Mouse (Mus musculus): ENCODE data around the gene Mcoln2.

Gene Mcoln2

DNA sequence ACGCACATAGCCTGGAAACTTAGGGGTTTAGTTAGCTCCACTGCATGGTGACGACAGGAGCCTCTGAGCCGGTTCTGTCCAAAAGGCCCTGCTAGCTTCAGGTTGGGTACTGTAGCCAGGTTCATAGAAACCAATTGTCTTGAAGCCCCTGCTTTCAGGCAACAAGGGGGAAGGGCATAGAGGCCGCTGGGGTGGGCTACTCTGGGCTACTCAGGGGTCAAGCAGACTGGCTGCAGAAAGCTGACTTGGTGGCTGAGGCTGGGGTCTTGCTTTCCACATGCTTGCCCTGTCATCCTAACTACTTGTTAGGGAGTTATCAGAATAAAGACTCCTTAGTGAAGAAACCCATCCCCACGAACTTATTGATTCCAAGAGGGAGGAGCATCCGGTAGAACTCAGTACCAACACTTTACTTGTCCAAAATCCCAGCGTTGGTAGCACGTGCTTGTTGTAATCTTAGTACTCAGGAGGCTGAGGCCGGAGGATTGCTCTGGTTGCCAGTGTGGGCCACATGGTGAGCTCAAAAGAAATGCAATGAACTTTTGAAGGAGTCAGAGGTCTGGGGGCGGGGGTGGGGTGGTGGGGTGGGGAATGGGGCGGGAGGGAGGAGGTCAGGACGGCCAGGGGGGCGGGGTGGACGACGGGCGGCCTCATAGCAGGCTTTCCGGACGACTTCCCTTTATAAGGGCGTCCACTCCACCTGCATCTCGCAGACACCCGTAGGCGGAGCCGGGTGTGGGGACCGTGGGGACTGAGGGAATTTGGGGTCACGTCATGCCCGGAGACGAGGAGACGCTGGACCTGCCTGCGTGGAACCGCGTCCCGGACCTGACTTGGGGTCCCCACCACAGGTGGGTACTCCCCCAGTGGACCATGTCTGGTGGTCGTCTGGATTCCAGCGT lies at the start of gene Mcoln2:
Mcoln2 (plus strand) TSS at position 678 of the 902 bp plus-strand sequence.
- DNase-seq: no peak

DNA sequence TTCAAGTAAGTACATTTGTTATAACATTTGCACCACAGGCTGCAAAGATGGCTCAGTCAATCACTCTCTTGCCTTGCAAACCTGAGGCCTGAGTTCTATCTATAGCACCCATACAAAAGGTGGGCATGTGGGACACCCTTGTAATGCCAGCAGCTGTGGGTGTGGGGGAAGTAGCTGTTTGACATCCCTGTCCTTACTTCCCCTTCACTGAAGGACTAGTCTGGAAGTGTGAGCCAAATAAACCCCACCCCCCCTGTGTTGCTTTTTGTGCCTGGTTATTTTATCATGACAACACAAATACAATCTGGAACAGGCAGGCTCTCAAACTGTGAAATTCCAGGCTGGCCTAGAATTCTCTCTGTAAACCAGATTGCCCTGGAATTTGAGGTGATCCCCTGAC lies 49.7 kb upstream of the Mcoln2 start:
- no peak for DNase-seq

DNA sequence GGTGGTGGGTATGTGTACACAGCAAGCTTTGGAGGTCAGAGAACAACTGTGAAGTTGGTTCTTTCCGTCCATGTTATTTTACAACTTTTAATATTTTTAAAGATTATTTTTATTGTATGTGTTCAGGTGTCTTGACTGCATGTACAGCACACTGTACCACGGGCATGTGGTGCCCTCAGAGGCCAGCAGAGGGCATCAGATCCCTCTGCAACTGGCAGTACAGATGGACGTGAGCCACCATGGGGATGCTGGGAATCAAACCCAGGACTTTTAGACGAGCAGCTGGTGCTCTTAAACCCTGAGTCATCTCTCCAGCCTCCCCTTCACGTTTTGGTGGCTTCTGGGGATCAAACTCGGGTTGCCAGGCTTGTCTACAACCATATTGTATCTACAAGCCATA lies 47.6 kb upstream of the Mcoln2 start:
- no peak for DNase-seq

DNA sequence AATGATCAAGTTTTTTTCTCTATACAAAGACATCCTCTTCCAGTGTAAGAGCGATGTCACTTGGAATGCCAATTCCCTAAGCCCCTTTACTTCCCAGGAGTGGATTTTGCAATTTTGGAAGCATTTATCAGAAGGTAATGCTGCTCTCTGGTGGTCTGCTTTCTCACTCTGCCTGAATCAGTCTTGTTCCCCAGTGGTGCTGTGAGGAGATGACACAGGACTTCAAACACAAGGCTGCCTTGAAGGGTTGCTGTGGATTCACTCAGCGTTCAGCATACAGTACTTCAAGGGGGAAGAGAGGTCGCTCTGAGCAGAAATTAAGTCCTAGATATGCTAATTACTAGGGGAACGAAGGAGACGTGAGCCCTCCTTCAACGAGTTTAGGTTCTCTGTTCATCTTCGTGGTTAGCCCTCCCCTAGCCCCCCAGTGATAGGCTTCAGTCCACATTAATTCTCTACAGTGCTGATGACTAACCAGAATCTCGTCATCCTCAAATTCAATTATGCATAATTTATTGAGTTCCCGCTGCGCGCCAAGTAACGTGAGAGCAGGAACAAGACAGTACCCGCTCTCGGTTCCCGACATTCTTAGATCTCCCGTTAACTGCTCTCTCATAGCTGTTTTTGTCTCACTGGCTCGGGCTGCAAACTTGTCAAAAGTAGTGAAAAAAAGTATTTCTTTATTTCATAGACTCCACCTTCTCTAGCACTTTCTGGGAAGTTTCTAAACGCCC lies 42.4 kb upstream of the Mcoln2 start:
- DNase-seq: no peak

DNA sequence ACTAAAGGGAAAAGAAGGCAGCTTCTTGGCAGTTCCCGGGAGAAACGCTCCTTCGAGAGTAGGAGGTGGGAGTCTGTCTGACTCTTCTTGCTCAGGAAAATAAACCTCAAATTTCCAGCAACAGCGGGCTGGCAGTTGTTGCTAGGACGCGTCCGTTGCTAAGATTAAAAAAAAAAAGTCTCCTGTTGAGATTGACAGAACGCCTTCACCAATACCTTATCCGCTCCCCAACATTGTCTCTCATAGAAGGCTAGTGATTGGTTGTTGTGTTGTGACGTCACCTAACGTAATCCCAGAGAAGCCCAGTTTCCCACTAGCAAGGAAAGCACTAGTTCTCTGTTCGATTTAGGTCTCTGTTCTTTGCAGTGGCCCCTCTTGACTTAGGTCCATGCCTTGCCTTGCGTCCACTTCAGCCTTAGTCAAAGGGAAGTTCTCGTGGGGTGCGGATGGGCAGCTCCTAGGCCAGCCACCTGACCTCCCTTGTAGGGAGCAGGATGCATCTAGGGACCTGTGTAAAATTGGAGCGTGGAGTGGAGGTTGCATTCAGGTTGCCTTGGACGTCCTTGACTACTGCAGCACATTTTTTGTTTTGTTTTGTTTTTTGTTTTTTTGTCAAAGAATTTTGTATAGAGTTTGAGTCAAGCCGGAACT lies 41.6 kb upstream of the Mcoln2 start, which contains the start of gene Wdr63:
Wdr63 (minus strand) TSS at position 210 of the 651 bp plus-strand sequence.
- no peak for DNase-seq

DNA sequence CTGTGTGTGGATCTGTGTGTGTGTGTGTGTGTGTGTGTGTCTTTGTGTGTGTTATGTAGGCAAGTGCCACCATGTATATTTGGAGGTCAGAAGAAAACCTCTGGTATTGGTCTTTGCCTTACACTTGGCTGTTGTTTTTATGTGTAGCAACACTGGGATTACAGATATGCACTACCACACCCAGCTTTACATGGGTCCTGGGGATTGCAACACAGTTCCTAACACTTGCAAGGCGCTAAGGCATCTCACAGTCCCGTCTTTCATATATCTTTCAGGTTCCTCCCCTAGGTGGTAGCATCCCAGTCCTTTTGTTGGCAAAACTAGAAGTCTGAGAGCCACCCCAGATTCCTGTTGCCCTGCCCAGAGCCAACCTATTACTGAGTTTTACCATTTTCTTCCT lies 40.7 kb upstream of the Mcoln2 start:
- no peak for DNase-seq

DNA sequence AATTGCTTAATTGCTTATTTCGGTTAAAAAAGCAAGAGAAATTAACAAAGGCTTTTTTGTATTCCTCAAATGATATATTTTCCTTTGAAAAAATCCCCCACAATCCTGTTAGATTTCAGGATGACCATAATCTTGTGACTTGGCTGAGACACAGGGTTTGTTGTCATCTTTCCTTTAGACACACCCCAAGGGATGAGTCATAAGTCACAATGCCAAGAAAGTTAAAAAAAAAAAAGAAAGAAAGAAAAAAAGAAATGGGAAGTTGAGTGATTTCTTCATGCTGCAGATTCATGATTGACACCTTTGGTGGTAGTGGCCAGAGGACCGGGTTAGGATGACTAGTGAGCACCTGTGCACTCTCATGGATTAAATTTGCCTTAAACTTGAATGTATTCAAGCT lies 39.3 kb upstream of the Mcoln2 start:
- DNase-seq: no peak

DNA sequence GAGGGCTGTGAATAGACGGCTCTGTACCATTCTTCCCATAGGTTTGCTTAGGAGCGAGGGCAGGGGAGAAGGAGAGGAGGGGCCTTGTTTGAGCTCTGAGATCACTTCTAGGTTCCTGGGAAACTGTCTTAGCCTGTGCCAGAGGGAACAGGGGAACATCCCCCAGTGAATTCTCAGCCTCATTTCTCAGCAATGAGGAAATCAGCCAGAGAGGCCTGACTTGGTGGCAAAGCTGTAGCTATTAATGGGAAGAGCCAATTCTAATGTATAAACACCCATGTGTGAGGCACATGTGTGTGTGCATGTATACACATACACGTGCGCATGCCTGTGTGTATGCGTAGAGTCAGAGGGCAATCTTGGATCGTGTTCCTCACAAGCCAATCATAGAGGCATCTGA lies 38.7 kb upstream of the Mcoln2 start:
- DNase-seq: no peak

DNA sequence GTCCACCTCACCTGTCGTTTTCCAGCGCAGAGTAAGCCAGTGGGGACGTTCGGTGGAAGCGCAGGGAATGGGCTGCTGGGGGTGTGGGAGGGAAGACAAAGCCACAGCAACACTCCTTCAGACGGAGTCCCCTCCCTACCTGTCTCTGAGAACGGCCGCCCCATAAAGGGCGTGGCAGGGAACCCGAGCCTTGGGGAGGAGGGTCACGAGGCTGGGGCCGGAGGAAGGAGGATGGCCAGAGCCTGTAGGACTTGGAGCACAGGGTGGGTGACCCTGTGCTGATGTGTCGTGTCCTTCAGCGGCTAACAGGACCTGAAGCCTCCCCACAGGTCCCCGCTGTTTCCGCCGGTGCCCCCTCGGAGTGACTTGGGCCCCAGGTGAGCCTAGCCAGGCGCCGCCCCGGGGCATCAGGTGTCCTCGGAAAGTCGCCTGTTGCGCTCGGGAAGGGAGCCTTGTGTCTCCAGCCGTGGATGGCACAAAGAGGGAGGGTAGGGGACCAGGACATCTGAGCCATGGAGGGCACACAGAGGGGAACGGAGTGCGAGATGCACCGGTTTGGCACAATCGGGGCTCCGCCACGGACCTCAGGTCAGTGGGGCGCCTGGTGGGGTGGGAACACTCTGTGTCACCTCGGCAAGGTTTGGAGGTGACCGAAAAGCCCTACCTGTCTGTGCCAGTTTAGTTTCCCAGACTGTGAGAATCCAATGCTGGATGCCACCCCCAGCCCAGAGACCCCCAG lies 32.2 kb upstream of the Mcoln2 start, which contains the start of gene Mcoln3:
Mcoln3 (plus strand) TSS at position 193 of the 739 bp plus-strand sequence.
- DNase-seq: no peak

DNA sequence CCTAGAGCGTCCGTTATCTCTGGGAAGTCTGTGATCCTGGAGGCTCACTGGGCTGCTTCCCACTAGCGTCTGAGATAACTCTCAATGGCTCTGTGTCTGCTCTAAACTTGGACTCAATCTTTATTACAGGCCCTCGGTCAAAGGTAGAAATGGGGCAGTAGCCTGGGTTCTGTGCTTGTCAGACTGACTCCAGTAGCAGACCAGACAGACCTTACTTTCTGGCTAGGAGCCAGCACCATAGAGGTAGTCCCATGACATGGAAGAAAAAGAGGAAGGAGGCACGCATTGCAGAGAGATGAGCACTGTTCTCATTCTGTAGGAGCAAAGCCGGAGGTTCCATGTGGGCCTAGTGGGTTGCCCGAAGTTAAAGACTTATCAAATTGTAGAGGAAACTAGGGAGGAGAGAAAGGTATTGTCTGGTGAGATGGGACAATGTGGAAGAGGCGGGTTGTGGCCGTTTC lies 31.6 kb upstream of the Mcoln2 start:
- no peak for DNase-seq

DNA sequence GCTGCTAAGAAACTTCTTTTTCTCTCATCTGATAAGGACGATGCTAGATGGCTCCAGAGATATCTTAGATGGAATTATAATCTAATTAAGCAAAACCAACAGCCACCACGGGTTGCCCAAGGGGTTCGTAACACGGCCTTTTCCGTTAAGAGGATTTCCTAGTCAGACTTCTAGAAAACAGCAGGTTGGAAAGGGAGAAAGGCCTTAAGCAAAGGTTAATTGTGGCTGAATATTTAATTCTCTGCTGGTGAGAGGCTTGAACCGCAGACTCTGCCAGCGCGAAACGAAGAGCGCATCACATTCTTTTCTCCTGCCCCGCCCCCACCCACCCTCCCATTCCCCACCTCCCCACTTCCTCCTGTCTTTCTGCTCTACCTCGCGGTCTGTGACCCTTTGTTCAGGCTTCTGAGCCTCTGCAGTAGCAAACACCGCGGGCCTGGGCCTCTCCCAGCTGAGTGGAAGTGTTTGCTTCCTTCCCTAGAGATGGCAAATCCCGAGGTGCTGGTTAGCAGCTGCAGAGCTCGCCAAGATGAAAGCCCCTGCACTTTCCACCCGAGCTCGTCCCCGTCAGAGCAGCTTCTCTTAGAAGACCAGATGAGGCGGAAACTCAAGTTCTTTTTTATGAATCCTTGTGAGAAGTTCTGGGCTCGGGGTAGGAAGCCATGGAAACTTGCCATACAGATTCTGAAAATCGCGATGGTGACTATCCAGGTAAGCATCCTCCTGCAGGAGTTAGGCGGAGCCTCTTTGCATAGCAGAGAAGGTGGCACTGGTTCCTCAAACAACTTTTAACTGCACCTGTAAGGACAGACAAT lies 28.1 kb upstream of the Mcoln2 start:
- DNase-seq: no peak

DNA sequence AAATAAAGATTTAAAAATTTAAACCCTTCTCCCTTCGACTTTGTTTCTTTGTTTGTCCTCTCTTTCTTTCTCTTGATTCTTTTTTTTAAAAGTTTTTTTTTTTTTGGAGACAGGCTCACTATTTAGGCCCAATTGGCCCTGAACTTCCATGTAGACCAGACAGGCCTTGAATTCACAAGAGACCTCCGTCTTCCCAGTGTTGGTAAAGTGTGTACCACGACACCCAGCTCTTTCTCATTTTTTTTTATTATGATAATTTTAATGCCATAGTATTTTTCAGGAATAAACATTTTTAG lies 27.6 kb upstream of the Mcoln2 start:
- no peak for DNase-seq

DNA sequence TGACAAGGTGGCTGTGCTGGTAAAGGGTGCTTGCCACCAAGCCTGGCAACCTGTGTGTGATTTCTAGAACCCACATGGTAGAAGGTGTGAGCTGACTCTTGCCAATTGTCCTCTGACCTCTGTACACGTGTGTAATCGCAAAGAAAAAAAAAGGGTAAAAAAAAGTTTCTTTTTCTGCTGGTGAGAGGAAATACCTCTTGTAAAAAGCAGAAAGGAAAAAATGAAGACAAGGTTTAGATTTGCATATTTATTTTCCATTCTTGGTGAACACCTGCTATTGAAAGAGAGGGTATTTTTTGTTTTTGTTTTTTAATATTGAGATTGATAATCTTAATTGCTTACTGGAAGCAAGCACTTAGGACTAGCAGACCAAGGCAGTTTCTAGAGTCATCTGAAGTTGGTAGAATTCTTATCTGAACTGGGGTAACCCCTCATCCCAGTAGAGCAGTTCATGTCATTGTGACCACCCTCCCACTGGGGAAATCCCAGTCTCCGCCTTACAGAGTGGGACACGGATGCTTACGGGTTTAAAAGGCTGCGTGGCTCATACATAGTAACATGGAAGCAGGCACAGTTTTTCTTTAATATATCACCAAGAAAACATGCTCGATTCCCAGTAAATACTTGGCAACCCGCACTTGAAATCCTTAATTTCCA lies 26.7 kb upstream of the Mcoln2 start:
- no peak for DNase-seq

DNA sequence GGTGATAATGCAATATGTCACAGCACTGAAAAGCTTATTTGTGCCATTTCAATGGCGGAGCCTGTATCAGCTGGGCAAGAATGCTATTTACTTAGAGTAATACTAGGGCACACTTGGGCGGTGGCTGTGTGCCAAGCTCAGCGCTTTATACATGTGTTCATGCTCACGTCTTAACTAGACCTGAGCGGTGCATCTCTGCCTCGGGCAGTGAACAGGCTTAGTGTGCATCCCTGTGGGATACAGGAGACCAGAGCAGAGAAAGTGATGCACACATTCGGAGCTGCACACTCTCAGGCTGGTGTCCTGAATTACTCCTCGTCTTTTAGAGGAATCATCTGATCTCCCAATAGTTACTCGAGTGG lies 26.2 kb upstream of the Mcoln2 start:
- no peak for DNase-seq

DNA sequence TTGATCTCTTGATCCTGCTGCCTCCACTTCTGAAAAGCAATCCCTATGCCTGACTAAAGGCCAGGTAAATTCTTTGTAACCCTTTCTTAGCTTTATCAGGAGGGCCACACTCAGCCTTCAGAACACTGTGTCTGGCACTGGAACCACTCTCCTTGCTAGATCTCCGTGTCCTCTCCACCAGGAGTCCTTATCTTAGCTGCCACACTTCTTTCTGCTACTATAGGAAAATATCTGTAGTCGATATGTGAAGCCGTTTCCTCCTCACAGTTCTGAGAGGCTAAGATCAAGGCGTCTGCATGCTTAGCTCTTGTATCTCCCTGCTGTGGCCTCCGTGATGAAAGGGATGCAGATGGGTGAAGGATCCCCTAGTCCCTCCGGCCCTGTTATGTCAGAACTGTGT lies 22.4 kb upstream of the Mcoln2 start:
- no peak for DNase-seq

DNA sequence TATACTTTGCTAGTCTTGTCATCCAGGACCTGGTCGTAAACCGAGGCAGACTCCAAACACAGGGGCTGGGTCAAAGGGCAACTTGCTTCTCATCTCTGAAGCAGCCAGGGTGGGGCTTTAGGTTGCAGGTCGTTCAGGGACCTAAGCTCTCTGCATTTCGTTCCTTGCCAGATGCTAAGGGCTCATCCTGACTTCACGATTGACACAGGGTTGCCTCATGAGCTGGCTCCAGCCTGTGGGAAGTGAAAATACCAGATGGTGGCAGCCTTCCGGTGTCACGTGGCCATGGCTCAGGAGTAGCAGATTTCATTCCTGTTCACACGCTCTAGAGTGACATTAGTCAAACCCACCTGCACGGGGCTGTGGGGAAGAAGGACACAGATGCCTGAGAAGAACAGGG lies 14.8 kb upstream of the Mcoln2 start:
- no peak for DNase-seq

DNA sequence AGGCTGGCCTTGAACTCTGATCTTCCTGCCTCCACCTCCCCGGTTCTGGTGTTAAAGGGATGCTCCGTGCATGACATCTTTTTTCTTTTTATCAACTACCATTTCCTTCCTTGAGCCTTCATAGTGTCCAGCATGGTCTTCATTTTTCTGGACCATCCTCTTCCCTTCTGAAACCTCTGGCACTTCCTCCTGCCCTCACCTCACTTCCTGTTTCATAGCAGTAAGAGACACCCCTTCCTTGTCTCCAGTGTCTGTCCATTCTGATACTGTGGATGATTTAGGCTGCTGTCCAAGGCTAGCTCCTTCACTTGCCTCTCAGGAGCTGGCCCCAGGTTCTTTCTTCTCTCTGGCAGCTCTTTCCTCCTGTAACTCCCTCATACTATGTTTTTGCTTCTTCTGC lies 14.2 kb upstream of the Mcoln2 start:
- no peak for DNase-seq

DNA sequence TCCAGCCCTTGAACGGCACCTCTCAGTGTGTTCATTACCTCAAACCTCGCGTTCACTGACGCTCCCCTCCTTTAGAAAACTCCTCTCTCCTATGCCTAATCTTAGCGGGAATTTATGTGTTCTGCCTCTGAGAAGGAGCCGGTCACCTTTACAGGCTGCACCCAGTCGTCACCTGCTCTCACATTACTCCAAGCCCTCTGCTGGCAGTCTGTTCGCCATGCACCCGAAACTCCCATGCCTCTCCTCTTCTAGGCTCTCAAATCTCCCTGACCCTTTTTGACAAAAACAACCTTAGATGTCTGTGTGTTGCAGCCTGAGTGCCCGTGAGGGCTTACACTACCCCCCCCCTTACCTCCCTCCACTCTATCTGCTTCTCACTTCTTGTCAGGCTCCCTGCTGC lies 13.2 kb upstream of the Mcoln2 start:
- DNase-seq: no peak

DNA sequence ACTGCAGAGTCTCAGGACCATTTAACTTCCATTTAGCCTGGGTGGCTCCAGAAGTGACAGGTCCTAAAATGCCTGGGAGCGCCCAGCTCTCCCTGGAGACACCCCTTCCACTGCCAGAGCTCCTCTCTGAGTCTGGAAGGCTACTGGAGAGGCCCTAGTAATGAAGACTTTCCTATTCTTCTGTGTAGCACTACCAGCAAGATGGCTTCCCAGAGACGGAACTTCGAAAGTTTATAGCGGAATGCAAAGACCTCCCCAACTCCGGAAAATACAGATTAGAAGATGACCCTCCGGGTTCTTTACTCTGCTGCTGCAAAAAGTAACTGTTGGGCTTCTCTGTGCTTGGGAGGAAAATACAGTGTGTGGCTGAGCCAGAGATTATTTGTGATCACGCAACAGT lies 9.4 kb upstream of the Mcoln2 start:
- DNase-seq: no peak

DNA sequence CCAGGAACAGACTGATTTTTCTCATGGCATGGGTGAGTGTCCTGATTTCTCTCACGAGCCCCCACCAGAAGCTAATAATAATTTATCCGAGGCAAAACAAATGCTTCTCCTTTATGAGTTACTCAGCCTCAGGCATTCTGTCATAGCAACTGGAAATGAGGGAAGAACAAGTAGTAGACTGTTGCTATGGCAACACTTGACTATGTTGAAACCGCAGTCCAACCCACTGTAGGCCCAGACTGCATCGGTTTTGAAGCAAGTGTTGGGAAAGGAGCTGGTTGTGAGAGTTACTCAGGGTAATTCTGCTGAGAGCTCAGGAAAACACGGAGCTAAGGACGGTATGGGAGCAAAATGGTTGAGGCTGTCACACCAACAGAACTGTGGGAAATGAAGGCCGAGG lies 7.1 kb upstream of the Mcoln2 start:
- no peak for DNase-seq

DNA sequence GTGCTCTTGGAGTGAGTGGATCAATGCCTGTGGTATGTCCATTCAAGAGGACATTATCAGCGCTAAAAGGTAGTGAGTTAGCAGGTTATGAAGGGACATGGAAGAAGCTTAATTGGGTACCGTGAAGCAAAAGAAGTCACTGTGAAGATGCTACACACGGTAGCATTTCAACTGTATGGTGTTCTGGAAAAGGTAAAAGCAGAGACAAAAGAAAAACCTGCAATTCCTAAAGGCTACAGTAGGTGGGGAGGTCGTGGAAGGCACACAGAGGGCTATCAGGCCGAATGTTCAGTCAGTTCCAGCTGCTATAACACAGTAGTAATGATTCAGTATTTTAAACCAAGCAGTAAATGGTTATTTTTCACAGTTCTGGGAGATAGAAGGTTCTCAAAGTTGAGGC lies 4.1 kb upstream of the Mcoln2 start:
- no peak for DNase-seq

DNA sequence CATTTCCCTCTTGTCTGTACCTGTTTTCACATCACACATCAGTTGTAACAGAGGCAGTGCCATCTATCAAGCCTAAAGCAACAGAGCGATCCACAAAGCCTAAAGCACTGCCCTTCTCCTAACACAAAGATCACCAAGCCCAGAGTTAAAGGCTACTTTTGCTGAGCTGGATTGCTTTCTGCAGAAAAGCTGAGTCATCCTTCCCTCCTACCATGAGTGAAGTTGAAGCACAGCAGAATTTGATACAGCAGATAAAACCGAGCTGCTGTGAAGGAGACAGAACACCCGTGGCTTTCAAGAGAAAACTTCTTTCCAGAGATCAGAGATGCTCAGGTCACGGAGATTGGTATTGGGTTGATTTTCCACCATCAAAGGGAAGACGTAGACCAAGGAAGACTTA lies 3.5 kb upstream of the Mcoln2 start:
- DNase-seq: no peak
